Mouse (Mus musculus) urinary bladder, postnatal 25 days (tissue): Measurements from ENCODE around the gene Tbc1d10b.
A peak's percentile ranks its signal among the peaks of the same experiment; 100 is the strongest.
"Not testable (repeated sequence)": the region's sequence is repeated elsewhere in the genome, so short reads cannot be mapped to it uniquely, and the experiment has no call there.

Experiments used
- DNase-seq: peaks from one replicate; pipeline ENCODE4 v3.0.0; 2022; ENCODE audit warnings: low spot score

Gene Tbc1d10b

DNA sequence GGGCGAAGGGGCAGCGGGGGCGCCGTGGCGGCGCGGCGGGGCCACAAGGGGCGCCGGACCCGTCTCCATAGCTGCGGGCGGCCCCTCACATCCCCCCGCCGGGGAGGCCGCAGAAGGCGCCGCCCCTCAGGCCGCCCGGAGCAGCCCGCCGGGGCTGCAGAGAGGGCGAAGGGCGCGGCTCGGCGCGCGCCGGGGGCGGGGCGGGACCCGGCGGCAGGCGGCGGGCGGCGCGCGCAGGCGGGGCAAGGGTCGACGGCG, at the start of gene Tbc1d10b:
Gene Tbc1d10b (minus strand): TSS at position 174 of the 258 bp plus-strand sequence.
- no peak for DNase-seq

DNA sequence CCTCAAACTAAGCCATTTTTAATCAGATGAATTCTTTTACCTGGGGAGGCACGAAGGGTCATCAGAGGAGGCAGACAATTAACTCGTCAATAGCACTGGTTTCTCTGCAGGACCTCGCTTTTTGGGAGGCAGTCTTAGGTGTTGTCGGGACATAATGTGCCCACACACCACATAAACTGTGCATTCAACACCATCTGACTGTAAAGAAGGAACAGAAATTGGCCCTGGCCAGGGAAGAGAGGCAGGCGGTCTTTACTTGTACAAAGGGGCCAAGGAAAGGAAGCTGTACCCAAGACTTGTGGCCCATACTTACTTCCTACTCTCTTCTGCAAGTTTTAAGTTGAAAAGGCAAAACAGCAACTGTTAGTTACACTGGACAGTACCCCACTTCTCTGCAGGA, 48.2 kb upstream of the Tbc1d10b start:
- DNase-seq, result no peak

DNA sequence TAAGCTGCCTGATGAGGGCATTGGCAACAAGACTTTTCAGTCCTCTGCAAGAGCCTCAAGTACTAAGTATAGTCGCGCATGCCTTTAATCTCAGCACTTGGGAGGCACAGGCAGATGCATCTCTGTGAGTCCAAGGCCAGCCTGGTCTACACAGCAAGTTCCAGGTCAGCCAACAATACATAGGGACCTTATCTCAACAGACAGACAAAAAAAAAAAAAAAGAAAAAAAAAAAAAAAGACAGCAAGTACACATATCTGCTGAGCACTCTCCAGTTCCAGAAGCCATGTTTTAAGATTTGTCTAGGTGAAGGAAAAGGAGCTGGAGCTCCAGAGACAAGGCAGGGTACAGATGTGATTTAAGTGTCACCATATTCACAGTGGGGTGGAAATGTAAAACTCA, 47.7 kb upstream of the Tbc1d10b start:
- DNase-seq, result no peak

DNA sequence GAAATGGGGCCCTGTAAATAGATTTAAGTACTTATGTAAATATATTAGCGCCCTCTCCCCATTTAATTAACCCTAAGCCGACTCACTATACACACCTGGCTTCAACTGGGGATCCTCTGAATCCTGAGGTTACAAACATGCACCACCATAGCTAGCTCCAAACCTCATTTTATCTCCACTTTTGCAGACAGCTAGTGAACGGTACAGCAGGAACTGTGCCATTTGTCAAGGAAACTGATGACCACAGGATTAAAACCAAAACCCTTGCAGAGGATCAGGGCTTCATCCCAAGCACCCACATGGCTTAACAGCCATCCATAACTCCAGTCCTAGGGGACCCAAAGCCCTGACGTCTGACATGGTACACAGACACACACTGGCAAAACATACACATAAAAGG, 46.7 kb upstream of the Tbc1d10b start:
- no peak for DNase-seq

DNA sequence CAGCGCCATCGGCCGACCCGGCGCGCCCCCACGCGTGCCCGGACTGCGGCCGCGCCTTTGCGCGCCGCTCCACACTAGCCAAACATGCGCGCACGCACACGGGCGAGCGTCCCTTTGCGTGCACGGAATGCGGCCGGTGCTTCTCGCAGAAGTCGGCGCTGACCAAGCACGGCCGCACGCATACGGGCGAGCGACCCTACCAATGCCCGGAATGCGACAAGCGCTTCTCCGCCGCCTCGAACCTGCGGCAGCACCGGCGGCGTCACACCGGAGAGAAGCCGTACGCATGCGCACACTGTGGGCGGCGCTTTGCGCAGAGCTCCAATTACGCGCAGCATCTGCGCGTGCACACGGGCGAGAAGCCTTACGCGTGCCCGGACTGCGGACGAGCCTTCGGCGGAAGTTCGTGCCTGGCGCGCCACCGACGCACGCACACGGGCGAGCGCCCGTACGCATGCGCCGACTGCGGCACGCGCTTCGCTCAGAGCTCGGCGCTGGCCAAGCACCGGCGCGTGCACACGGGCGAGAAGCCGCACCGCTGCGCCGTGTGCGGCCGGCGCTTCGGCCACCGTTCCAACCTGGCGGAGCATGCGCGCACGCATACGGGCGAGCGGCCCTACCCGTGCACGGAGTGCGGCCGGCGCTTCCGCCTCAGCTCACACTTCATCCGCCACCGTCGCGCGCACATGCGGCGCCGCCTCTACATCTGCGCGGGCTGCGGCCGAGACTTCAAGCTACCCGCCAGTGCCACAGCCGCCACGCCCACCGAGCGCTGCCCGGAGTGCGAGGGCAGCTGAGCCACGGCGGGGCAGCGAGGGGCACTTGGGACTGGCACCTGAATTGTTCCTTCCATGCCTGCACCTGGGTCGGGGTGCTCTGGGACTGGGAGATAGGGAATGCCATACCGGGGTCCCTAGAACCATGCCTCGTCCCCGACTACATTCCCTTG, 45.8 kb upstream of the Tbc1d10b start:
- peak; percentile 91 for DNase-seq

DNA sequence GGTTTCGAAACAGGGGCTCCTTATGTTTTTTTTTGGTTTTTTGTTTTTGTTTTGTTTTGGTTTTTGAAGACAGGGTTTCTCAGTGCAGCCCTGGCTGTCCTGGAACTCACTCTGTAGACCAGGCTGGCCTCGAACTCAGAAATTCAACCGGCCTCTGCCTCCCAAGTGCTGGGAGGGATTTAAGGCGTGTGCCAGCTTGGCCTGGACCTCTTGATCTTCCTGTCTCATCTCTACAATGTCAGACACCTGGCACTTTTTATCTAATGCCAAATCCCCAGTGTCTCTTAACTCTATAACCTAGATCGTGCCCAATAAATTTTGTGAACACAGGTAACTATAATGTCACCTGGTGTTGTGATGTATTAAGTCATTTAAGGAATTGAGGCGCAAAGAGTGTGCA, 45.1 kb upstream of the Tbc1d10b start:
- no peak for DNase-seq

DNA sequence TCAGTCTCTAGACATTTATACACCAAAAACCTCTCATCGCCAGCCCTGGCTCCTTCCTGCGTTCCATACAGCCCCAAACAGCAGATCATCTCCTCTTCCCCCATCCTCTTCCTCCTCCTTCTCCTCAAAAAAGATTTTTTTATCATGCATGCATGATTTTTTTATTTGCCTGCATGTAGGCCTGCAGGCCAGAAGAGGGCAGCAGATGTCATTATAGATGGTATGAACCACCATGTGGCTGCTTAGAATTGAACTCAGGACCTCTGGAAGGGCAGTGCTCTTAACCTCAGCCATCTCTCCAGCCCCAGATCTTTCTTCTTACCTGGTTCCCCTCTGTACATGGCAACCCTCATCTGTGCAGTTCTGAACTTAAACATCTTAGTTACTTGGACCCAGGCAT, 44.1 kb upstream of the Tbc1d10b start:
- DNase-seq, result no peak

DNA sequence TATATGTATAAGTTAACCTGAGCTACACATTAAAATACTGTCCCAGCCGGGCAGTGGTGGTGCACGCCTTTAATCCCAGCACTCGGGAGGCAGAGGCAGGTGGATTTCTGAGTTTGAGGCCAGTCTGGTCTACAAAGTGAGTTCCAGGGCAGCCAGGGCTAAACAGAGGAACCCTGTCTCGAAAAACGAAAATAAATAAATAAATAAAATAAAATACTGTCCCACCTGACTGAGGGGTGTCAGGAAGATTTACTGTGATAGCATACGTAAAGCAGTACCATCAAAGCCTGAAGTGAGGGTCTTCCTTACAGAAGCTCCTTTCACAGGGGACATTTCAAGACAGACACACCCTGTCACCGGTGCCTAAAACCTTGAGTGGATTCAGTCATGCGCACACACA, 42.2 kb upstream of the Tbc1d10b start:
- not testable (repeated sequence) for DNase-seq

DNA sequence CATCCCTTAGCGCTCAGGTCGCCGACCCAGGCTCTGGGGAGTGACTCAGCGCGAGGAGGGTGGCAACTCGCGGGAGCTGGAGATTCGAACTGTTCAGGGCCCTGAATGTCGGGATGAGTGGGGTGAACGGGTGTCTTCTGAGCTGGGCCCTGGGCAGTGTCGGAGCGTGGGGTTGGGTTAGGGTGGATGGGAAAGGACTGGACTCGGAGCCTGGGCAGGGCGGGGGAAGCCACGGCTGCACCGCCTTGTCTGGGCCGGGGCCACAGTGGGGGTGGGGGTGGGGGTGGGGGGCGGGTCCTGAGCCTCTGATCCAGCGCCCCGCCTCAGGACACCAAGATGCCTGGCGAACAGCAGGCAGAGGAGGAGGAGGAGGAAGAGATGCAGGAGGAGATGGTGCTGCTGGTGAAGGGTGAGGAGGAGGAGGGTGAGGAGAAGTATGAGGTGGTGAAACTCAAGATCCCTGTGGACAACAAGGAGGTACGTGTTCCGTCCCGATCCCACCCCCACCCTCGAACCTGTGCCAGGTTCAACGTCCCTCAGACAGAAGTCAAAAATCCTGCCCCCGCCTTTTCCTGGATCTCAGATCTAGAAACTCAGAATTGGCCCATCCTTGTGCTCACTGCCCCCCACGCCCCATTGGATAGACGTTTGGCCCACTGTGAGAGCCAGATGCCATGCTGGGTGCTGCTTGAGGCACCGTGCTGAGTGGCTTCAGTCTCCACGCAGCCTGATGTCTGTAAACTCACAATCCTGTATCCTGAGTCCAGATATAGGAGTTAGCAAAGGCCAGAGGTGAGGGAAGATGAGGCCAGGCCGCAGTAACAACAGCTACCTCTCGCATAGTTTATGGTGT, 36.6 kb upstream of the Tbc1d10b start:
- no peak for DNase-seq

DNA sequence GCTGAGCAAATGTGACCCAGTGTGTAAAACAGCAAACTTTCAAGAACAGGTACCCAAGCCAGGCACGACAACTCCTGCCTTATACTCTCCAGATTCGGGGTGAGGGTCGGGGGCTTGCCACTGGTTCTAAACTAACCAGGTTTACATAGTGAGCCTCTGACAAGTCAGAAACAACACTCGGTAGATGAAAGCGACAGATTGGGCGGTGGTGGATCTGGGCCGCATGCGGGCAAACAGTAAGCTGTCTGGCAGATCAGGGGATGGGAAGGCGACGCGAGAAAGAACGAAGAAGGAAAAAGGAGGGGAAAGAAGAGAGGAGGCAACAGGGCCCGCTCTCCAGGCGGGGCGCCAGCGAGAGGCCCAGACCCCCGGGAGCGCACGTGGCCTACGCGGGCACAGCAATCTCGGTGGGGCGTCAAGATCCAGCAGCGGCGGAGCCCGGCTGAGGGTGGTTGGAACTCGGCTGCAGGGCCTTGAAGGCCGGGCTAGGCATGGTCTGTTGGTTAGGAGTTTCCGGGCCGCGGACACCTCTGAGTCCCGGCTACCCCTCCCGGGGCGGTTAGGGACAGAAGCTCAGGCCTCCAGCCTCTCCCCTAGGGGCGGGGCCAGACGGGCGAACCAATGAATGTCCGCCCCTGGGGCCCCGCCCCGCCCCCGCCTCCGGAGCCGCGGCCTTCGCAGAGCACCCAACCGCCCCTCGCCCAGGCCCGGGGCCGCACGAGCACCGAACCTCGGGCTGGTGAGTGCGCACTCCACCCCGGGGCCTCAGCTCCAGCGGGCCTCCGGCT, 35.8 kb upstream of the Tbc1d10b start, which contains the start of gene Zfp771:
Gene Zfp771 (plus strand): TSS at position 405 of the 788 bp plus-strand sequence.
- DNase-seq, result peak; percentile 92

DNA sequence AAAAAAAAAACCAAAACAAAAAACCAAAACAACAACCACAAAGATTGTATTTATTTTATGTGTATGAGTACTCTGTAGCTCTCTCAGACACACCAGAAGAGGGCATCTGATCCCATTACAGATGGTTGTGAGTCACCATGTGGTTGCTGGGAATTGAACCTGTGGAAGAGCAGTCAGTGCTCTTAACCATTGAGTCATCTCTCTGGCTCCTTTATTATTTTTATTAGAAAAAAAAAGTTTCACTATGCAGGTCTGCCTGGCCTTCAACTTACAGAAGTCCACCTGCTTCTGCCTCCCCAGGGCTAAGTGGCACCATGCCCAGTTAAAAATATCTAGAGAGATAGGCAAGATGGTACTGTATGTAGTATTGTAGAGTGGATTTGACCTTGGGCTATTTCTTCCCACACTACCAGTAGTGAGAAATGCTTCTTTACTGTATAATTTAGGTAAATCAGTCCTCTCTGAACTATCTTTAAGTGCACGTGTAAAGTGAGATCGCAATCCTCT, 35.1 kb upstream of the Tbc1d10b start:
- no peak for DNase-seq

DNA sequence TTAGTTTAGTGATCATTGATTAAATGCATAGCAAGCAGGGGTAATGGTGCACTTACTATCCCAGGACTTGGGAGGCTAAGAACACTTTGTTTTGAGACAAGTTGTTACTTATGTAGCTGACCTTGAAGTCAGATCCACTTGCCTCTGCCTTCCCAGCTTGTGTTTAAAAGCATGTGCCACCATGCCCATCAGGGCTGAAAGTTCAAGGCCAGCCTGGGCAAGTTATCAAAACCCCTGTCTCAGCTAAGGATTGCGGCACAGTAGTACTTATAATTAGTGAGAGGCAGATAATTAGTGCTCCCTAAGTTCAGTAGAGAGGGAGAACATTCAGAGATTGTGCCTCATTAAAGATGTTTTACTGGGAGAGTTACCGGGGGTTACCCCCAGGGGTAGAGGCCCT, 26.5 kb upstream of the Tbc1d10b start:
- no peak for DNase-seq

DNA sequence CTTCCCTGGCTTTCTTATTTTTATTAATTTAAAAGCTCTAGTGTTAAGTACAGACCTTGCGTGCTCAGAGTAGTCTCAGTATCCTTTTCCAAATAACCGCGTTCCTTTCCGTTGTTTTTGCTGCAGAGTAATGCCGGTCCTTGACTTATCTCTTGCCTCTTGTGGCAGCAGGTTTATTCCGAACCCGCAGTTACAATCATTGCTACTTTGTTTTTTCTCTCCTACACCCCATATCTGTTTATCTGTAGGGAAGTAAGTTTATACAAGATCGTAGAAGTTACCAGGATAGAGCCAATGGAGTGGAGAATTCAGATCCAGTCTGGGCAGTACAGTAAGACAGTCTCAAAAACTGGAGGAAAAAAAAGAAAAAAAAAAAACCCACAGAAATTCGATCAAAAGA, 25.5 kb upstream of the Tbc1d10b start:
- no peak for DNase-seq

DNA sequence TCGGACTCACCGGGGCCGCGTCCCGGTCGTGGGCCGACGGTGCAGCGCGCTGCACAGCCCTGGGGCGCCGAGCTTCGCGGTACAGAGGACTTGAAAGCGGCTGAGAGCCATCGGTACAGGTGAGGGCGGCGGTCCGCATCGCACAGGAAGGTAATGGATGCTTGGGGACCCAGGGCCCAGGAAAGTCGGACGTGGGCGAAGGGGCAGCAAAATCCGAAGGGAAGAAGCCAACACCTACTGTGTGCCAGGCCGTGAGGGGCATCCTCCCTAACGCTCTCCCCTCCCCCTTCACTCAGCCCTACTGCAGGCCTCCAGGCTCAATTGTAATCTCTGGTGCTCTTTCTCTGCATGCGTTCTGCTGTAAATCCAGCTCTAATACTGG, 25.1 kb upstream of the Tbc1d10b start:
- no peak for DNase-seq

DNA sequence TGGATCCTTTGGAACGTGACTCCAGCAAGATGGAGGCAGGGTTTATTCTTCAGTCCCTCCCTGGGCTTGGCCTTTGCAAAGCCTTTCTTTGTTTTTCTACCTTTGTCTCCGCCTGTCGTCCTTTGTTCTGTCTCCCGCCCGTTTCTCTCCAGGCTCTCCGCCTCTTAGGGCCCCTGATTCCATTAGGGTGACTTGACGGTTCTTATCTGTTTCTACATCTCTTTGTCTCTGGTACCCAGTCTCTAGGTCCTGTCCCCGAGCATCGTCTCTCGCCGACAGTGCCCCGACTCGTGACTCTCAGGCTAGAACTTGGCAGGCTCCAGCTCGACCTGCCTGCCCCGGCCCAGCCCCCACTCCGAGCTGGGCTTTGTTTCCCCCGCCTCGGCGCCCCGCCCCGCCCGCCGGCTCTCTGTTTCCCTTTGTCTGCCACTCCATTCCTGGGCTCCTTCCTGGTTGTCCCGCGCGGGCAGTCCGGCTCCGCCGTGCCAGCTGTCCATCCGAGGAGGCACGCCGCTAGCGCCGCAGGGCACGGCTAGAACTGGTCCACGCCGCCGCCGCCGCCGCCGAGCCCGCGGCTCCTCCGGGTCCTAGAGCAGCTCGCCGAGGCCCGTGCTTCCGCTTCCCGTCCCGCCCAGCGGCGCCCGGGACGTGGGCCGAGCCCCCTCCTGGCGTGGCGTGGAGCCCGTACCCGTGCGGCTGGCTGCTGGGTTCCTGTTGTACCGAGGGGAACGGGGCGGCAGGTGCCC, 24.5 kb upstream of the Tbc1d10b start, which contains the start of the genes Zfp553 and Sept1:
Gene Zfp553 (plus strand): TSS at position 440 of the 746 bp plus-strand sequence.
Gene Sept1 (minus strand): TSS at position 509 of the 746 bp plus-strand sequence.
- peak; percentile 76 for DNase-seq

DNA sequence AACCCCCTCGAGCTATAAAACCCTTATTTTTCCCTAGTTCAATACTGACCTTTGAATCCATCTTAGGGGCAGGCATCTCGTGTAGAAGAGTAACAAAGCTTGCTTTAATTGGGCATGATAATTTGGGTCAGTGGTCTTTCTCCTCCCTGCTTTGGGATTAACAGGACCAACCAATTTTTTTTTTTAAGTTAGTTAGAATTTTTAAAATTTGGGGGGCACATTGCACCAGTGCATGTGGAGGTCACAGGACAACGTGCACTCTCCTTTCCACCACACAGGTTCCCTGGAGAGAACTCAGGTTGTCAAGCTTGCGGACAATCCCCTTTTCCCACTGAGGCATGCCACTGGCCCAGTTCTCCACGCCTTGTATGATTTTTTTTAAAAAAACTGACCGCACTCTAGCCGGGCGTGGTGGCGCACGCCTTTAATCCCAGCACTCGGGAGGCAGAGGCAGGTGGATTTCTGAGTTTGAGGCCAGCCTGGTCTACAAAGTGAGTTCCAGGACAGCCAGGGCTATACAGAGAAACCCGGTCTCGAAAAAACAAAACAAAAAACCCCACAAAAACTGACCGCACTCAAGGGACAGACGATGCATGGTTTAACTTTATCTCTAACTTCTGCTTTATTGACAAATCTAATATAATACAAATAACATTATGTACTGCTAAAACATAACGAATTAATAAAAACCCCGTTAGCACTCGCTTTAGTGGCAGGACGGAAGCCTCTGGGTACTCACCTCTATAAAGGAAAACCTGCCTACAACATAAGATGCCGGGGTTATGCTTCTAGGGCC, 23.8 kb upstream of the Tbc1d10b start:
- DNase-seq, result no peak

DNA sequence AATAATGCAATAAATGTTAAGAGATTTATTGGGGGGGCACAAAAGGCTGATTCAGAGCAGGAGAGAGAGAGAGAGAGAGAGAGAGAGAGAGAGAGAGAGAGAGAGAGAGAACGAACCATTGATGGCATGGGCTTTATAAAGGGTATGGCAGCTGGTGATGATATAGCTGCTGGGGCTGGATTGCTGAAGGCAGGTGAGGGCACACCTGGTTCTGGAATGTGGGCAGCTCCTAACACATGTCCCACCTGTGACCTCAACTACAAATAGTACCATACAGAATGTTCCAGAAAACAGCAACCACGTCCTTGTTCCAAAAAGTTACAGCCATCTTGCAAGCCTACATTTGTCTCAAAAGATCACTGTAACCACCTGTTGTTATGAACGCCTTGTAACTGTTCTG, 23.1 kb upstream of the Tbc1d10b start:
- no peak for DNase-seq

DNA sequence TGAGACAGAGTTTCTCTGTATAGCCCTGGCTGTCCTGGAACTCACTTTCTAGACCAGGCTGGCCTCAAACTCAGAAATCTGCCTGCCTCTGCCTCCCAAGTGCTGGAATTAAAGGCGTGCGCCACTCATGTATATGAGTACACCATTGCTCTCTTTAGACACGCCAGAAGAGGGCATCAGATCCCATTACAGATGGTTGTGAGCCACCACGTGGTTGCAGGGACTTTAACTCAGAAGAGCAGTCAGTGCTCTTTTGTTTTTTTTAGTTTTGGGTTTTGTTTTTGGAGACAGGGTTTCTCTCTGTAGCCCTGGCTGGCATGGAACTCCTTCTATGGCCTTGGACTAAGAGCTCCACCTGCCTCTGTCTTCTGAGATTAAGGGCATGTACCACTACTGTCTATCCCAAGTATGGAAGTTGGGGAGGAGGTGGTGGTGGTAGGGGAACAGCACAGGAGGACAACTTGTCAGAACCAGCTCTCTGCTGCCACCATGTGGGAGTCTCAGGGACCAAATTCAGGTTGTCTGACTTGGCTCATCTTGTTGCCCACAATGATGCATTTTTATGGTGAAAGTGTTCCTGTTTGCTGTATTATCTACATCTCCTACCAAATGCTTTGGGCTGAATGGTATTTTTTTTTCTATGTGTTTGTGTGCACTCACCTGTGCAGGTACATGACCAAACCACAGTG, 20.5 kb upstream of the Tbc1d10b start:
- peak; percentile 79 for DNase-seq

DNA sequence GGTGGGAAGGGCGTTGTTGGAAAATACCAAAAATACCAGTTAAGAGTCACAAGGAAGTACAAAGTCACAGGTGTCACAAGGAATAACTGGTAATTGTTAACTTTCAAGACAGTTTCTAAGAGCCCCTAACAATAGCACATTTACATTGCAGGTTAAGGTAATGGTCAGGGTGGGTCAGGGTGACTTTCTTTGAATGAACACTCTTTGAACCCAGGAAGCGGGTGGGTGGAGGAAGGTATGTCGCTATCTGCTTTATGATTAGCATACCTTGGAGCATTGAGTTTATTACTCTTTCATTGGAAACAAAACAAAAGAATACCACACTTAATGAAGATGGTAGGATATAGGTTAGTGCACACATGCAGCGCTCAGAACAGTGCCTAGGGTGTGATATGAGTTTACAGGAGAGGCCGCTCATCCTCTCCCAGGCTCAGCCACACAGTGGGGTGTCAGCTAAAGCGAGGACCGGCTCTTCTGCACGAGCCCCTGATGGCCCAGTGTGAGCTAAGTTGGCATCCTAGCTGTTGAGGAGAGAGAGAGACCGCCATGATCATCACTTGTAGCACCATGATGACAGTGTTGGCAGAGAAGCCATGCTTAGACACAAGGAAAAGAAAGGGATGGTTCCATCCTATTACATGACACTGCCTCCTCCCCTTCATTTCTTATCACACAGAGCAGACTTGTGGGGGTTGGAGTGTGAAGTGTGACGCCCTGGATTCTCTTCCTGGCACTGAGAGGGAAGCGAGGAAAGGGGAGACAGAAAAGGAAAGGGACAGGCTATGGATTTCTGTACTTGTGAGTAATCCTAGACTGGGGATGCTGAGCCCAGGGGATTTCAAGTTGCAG, 17.1 kb upstream of the Tbc1d10b start:
- no peak for DNase-seq
